12 mouse cellular contexts compared by ENCODE assay signal in the genomic region with DNA sequence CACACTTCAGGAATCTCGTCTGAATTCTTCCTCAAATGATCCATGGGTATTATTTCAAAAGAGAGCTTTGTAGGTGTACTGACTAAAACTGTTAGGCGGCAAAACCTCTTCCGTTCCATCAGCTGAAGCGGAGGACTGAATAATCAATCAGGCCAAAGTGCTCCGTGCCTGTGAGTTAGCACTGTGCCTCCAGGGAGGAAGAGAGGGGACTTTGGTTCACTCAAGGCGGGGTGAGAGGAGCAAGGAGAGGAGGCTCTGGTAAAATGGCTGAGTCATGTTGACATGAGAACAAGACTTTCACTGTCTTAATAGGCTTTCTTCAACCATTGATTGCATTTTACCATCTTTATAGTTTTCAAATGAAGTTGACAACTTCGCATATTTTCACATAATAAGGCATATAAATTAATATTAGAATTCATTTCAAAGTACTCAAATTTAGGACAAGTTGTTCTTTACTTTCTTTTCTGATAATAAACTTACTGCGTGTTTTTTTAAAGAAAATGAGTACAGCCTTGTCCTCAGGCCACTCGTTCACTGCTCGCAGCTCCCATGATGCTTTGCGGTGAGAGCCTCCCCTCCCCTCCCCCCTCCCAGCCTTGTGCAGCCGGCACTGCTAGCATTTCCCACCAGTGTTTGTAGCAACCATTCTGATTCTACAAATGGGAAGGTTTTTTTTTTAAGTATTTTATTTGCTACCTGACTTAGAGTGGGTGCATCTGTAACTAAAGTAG.
A peak's percentile ranks its signal among the peaks of the same experiment; 100 is the strongest.
DNase-seq lines count a peak whose midpoint lies in the region; ATAC-seq and TF ChIP-seq lines count a peak whose summit lies in the region.
"Had no signal": no experiment of that assay in that cellular context is flagged by ENCODE, and none has a peak within 500 bp of the region (broad histone marks: within the 10 kb centered on the region; RNA-seq: fewer than 3 reads in every experiment).

No protein-coding gene starts in this region.

- H3K9ac ChIP-seq in liver, embryonic 13.5 days, result no peak overlapping the region; the same call in 1 of the 2 replicates
- H3K9ac ChIP-seq: lung, embryonic 14.5 days had no signal

- no peak for TF ChIP-seq POLR2A in thymus, adult 2 months (IDR thresholded peaks at IDR 0.05; ENCODE audit: control insufficient read depth, extremely low read depth, insufficient read depth, low read length, poor library complexity)

- H3K9me3 ChIP-seq in liver, embryonic 13.5 days (replicated peaks), result no peaks in the 10 kb centered on the region

- H3K27me3 ChIP-seq in thymus, adult 2 months (ENCODE audit: control insufficient read depth, insufficient read depth, low read length), result no peaks in the 10 kb centered on the region
- H3K27me3 ChIP-seq in liver, embryonic 13.5 days, result no peaks in the 10 kb centered on the region

- WGBS in thymus, adult 2 months, result 67% methylated on average over 12 of the region's 12 CpGs
- WGBS in liver, embryonic 13.5 days (ENCODE audit: insufficient replicate concordance), result 14% methylated on average over 12 of the region's 12 CpGs

- no peaks in the 10 kb centered on the region for H3K36me3 ChIP-seq in thymus, adult 2 months (ENCODE audit: control insufficient read depth, insufficient read depth, low read length)
- H3K36me3 ChIP-seq in liver, embryonic 13.5 days, result no peaks in the 10 kb centered on the region

- H3K4me2 ChIP-seq in liver, embryonic 13.5 days, result peak overlapping the region; percentile 48
- H3K4me2 ChIP-seq: lung, embryonic 14.5 days had no signal

- peak; percentile 67 for DNase-seq in thymus, postnatal 4 days
- no peak for DNase-seq in thymus, adult 2 months
- DNase-seq in embryo, embryonic 9.5 days (ENCODE audit: extremely low spot score), result peak; percentile 17
- DNase-seq in liver, embryonic 13.5 days, result peak; percentile 40
- no peak for DNase-seq in frontal cortex, postnatal 25 days (ENCODE audit: low spot score in 2 of 2)
- DNase-seq in right cerebral cortex, adult 2 months (ENCODE audit: low spot score in 2 of 2), result no peak
- DNase-seq in adrenal gland, adult 8-10 months, result no peak
- DNase-seq: adrenal gland, postnatal 36 days; cerebellum, postnatal 36 days; kidney, adult 9 months; lung, embryonic 14.5 days; right cerebral cortex, adult 18-20 months had no signal

- no peak for TF ChIP-seq CTCF in thymus, adult 2 months (IDR thresholded peaks at IDR 0.05; ENCODE audit: borderline replicate concordance, control insufficient read depth, extremely low read depth, insufficient read depth, low read length, poor library complexity)

- peak; percentile 85 for ATAC-seq in liver, embryonic 13.5 days (ENCODE audit: low read depth)

- peaks cover 19% of the 10 kb centered on the region for H3K4me1 ChIP-seq in thymus, adult 2 months (replicated peaks; ENCODE audit: control insufficient read depth, insufficient read depth, low read length)
- H3K4me1 ChIP-seq in liver, embryonic 13.5 days (replicated peaks), result peaks cover 42% of the 10 kb centered on the region

- H3K27ac ChIP-seq in thymus, adult 2 months (ENCODE audit: control insufficient read depth, insufficient read depth, low read length), result no peak overlapping the region
- peak overlapping the region; percentile 70 for H3K27ac ChIP-seq in liver, embryonic 13.5 days

- no peak overlapping the region for H3K4me3 ChIP-seq in thymus, adult 2 months (ENCODE audit: control insufficient read depth, insufficient read depth, low read length)
- H3K4me3 ChIP-seq in liver, embryonic 13.5 days (replicated peaks), result 0 out of 2 replicates have a peak overlapping the region, but pooled peaks have one; percentile 10

Comparison
In these comparisons a context has a peak if more than half of its experiments do, and no peak if none do; other contexts are left out.
1. DNase-seq: peak in thymus, postnatal 4 days (single experiment), embryo, embryonic 9.5 days (single experiment) and liver, embryonic 13.5 days (single experiment); none in thymus, adult 2 months (single experiment), frontal cortex, postnatal 25 days (0 of 2), right cerebral cortex, adult 2 months (0 of 2) and adrenal gland, adult 8-10 months (single experiment).